Mouse (Mus musculus) yolk sac, embryonic 10.5 days (tissue): ENCODE measurements at regions not wholly inside any gene's neighbourhood (a gene's known extent, or its start where the extent isn't known, plus 50 kb on each side); places are given as distances from the start of the nearest gene placed in this dataset.
A peak's percentile ranks its signal among the peaks of the same experiment; 100 is the strongest.

ENCODE experiments used
- DNase-seq: peaks from one replicate; pipeline ENCODE4 v3.0.0-alpha.2; 2017; ENCODE audit warnings: low spot score

- no peak for DNase-seq
Observed at GRCm38 (mm10) chr9:52298329-52298728, 130.0 kb upstream of the Zc3h12c start.

- no peak for DNase-seq
Observed at GRCm38 (mm10) chr9:52294699-52295098, 126.3 kb upstream of the Zc3h12c start.

GRCm38 (mm10) chr9:52289069-52289468, 120.7 kb upstream of the Zc3h12c start:
- DNase-seq = no peak

- DNase-seq = no peak
Observed at GRCm38 (mm10) chr9:52287761-52288275, 119.4 kb upstream of the Zc3h12c start.

GRCm38 (mm10) chr9:52287246-52287651, 118.9 kb upstream of the Zc3h12c start:
- peak; percentile 39 for DNase-seq

GRCm38 (mm10) chr9:52286104-52286503, 117.7 kb upstream of the Zc3h12c start:
- DNase-seq = peak; percentile 11

- DNase-seq = no peak
Observed at GRCm38 (mm10) chr9:52283558-52283957, 115.2 kb upstream of the Zc3h12c start.

- no peak for DNase-seq
Observed at GRCm38 (mm10) chr9:52280995-52281394, 112.6 kb upstream of the Zc3h12c start.

- DNase-seq = no peak
Observed at GRCm38 (mm10) chr9:52280556-52280955, 112.2 kb upstream of the Zc3h12c start.

- no peak for DNase-seq
Observed at GRCm38 (mm10) chr9:52278701-52279023, 110.3 kb upstream of the Zc3h12c start.

- no peak for DNase-seq
Observed at GRCm38 (mm10) chr9:52277954-52278700, 109.8 kb upstream of the Zc3h12c start.

GRCm38 (mm10) chr9:52273994-52274393, 105.6 kb upstream of the Zc3h12c start:
- no peak for DNase-seq

- no peak for DNase-seq
Observed at GRCm38 (mm10) chr9:52272668-52273067, 104.3 kb upstream of the Zc3h12c start.

- no peak for DNase-seq
Observed at GRCm38 (mm10) chr9:52271345-52272116, 103.2 kb upstream of the Zc3h12c start.

- no peak for DNase-seq
Observed at GRCm38 (mm10) chr9:52261538-52261937, 93.2 kb upstream of the Zc3h12c start.

GRCm38 (mm10) chr9:52259459-52259858, 91.1 kb upstream of the Zc3h12c start:
- no peak for DNase-seq

GRCm38 (mm10) chr9:52255692-52256091, 87.3 kb upstream of the Zc3h12c start:
- DNase-seq = no peak

GRCm38 (mm10) chr9:52254475-52254874, 86.1 kb upstream of the Zc3h12c start:
- DNase-seq = no peak

GRCm38 (mm10) chr9:52251455-52251854, 83.1 kb upstream of the Zc3h12c start:
- DNase-seq = no peak

GRCm38 (mm10) chr9:52246712-52247111, 78.3 kb upstream of the Zc3h12c start:
- DNase-seq = no peak

- DNase-seq = no peak
Observed at GRCm38 (mm10) chr9:52244081-52244480, 75.7 kb upstream of the Zc3h12c start.

GRCm38 (mm10) chr9:52243032-52243431, 74.7 kb upstream of the Zc3h12c start:
- DNase-seq = no peak

- DNase-seq = no peak
Observed at GRCm38 (mm10) chr9:52241577-52241976, 73.2 kb upstream of the Zc3h12c start.
